Mouse (Mus musculus) CH12.LX (cell line): ENCODE measurements at regions not wholly inside any gene's neighbourhood (a gene's known extent, or its start where the extent isn't known, plus 50 kb on each side); places are given as distances from the start of the nearest gene placed in this dataset.

Source experiments
- CTCF ChIP-seq, 2 experiments: IDR thresholded peaks in 1 of 2; conservative IDR thresholded peaks in 1 of 2; 2 replicates each; pipeline ENCODE4 v1.5.1; 2011 to 2012; ENCODE audit warnings: low read depth in 2 of 2, low read length in 2 of 2, improper control_type of control experiment in 1 of 2, inconsistent platforms in 1 of 2, mild to moderate bottlenecking in 1 of 2, moderate library complexity in 1 of 2
- ELF1 ChIP-seq: IDR thresholded peaks from 2 replicates; pipeline ENCODE4 v1.6.1; 2014; ENCODE audit warnings: low read depth, mild to moderate bottlenecking, inconsistent platforms, low read length, improper control_type of control experiment
- ETS1 ChIP-seq: conservative IDR thresholded peaks from 2 replicates; pipeline ENCODE4 v1.6.1; 2012; ENCODE audit warnings: low read depth, mild to moderate bottlenecking, inconsistent platforms, low read length, improper control_type of control experiment, moderate library complexity
- POLR2AphosphoS2 ChIP-seq: IDR thresholded peaks from 2 replicates; pipeline ENCODE4 v1.6.1; 2011; ENCODE audit warnings: low read depth, low read length, improper control_type of control experiment
- USF1 ChIP-seq: IDR thresholded peaks from 2 replicates; pipeline ENCODE4 v1.6.1; 2014; ENCODE audit warnings: low read depth, mild to moderate bottlenecking, inconsistent platforms, low read length, improper control_type of control experiment

GRCm38 (mm10) chr9:34354723-34355316 is 130.9 kb upstream of the Kirrel3 start:
- no peak for TF ChIP-seq ETS1
- no peak for TF ChIP-seq POLR2AphosphoS2
- TF ChIP-seq ELF1: no peak
- TF ChIP-seq USF1: no peak
- no peak for TF ChIP-seq CTCF (conservative IDR thresholded peaks at IDR 0.05 in 1 of 2, IDR thresholded peaks at IDR 0.05 in 1 of 2; ENCODE audit: low read depth in 2 of 2, low read length in 2 of 2)
